1 mouse cellular context compared by ENCODE assay signal in genomic region chr8:125723437-125723836, GRCm38 (mm10).
TF ChIP-seq lines count a peak whose summit lies in the region.

No protein-coding gene starts in this region.

TF ChIP-seq in ES-E14, 5 proteins besides CTCF, POLR2A, EP300 and RAD21:
- TF ChIP-seq HCFC1 (IDR thresholded peaks at IDR 0.05; ENCODE audit: borderline replicate concordance, insufficient read depth, low read length) (no peak), CHD2 (IDR thresholded peaks at IDR 0.05; ENCODE audit: low read depth, low read length) (peak; percentile 77)
